Mouse (Mus musculus): ENCODE results near the gene Rab17.

DNA sequence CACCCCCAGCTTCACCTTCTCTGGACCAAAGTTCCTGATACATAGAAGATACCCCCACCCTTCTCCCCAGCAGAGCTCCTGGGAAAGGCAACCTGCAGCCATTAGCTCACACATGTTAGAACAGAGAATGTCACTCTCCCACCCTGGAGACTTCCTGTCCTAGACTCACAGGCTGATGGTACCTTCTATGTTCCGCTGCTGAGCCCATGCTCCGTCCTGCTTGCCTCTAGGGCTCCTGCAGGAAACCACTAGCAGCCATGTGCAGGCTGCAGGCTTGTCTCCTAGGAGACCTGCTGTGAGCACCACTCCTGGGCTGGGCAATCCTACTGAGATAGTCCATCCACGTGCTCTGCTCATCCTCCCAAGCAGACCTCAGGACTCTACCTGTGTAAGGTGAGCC is 33.2 kb upstream of the Rab17 start:
- TF ChIP-seq CHD1 (IDR thresholded peaks at IDR 0.05; ENCODE audit: low read depth, low read length) (no peak), SMC3 (IDR thresholded peaks at IDR 0.05; ENCODE audit: low read depth, low read length) (no peak), GATA1 (IDR thresholded peaks at IDR 0.05; ENCODE audit: low read depth, low read length) (no peak), MYC (IDR thresholded peaks at IDR 0.05; ENCODE audit: low read depth, low read length) (no peak), POLR2A (IDR thresholded peaks at IDR 0.05; ENCODE audit: control insufficient read depth in 1 of 2, insufficient read depth in 1 of 2, low read depth in 1 of 2, low read length in 2 of 2, poor library complexity in 1 of 2) (no peak), EP300 (IDR thresholded peaks at IDR 0.05; ENCODE audit: low read depth in 1 of 2, low read length in 2 of 2) (no peak), ZMIZ1 (IDR thresholded peaks at IDR 0.05; ENCODE audit: low read depth, low read length) (no peak), USF2 (IDR thresholded peaks at IDR 0.05; ENCODE audit: borderline replicate concordance in 1 of 2, insufficient read depth in 1 of 2, low read depth in 1 of 2, low read length in 2 of 2) (no peak), MAFK (IDR thresholded peaks at IDR 0.05; ENCODE audit: borderline replicate concordance, low read depth, low read length) (no peak), MAX (IDR thresholded peaks at IDR 0.05; ENCODE audit: low read length) (no peak)

Measured in MEL (cell line).